In genomic region chr19:60136491-60136890, GRCm38 (mm10) we compare ENCODE assay signal across 27 mouse cellular contexts.
DNase-seq lines count a peak whose midpoint lies in the region; ATAC-seq lines count a peak whose summit lies in the region.
"Had no signal": no experiment of that assay in that cellular context is flagged by ENCODE, and none has a peak within 500 bp of the region (broad histone marks: within the 10 kb centered on the region; RNA-seq: fewer than 3 reads in every experiment).

No protein-coding gene starts in this region.

- no peaks in the 10 kb centered on the region for H3K36me3 ChIP-seq in heart, embryonic 10.5 days
- H3K36me3 ChIP-seq: embryonic facial prominence, embryonic 12.5 days; embryonic facial prominence, embryonic 15.5 days; G1E; hindbrain, embryonic 10.5 days; hindbrain, embryonic 13.5 days had no signal

- intact Hi-C loops in heart, postnatal 14 days (cut with DNase I) = no loop called here

- peaks cover 1% of the 10 kb centered on the region for H3K27me3 ChIP-seq in heart, embryonic 10.5 days (ENCODE audit: insufficient read depth, poor library complexity, severe bottlenecking)
- H3K27me3 ChIP-seq: CH12.LX; embryonic facial prominence, embryonic 15.5 days had no signal

- WGBS in heart, embryonic 10.5 days = 75% methylated on average over 1 of the region's 1 CpGs

- H3K27ac ChIP-seq in heart, embryonic 10.5 days = no peak overlapping the region
- H3K27ac ChIP-seq: embryonic facial prominence, embryonic 12.5 days; embryonic facial prominence, embryonic 15.5 days; hindbrain, embryonic 10.5 days; hindbrain, embryonic 13.5 days had no signal

- H3K4me3 ChIP-seq in heart, embryonic 10.5 days = no peak overlapping the region
- H3K4me3 ChIP-seq: embryonic facial prominence, embryonic 12.5 days; embryonic facial prominence, embryonic 15.5 days; gastrocnemius, adult 2 months; hindbrain, embryonic 10.5 days; hindbrain, embryonic 13.5 days had no signal

- H3K9me3 ChIP-seq in heart, embryonic 10.5 days = no peaks in the 10 kb centered on the region
- H3K9me3 ChIP-seq: embryonic facial prominence, embryonic 12.5 days; embryonic facial prominence, embryonic 15.5 days; G1E; hindbrain, embryonic 10.5 days; hindbrain, embryonic 13.5 days had no signal

- DNase-seq in heart, embryonic 10.5 days (ENCODE audit: low spot score) = peak; percentile 3
- no peak for DNase-seq in heart, postnatal 14 days
- DNase-seq in kidney, adult 8-10 months = peak; percentile 38 to 61
- no peak for DNase-seq in kidney, postnatal 4 days
- peak; percentile 40 to 78 for DNase-seq in kidney, postnatal 36 days
- DNase-seq in kidney, adult 18-20 months = no peak
- DNase-seq: adrenal gland, adult 2 months; adrenal gland, postnatal 14 days; B cell, adult 2 months; cerebellum, adult 11 months; cerebellum, adult 2 months; cerebellum, adult 9-11 months; cerebellum, postnatal 25 days; forebrain, postnatal 0 days; gastrocnemius, adult 2 months; gastrocnemius, postnatal 14 days; heart, adult 18-20 months; heart, postnatal 36 days had no signal

- no peaks in the 10 kb centered on the region for H3K4me1 ChIP-seq in heart, embryonic 10.5 days
- H3K4me1 ChIP-seq: embryonic facial prominence, embryonic 12.5 days; embryonic facial prominence, embryonic 15.5 days; hindbrain, embryonic 10.5 days; hindbrain, embryonic 13.5 days had no signal

- no peak for ATAC-seq in megakaryocyte progenitor cell, adult 5-6 weeks (replicated peaks; ENCODE audit: poor library complexity)
- ATAC-seq: forebrain, embryonic 14.5 days; forebrain, postnatal 0 days; hindbrain, embryonic 16.5 days had no signal

Comparison
In these comparisons a context has a peak if more than half of its experiments do, and no peak if none do; other contexts are left out.
1. DNase-seq: peak in heart, embryonic 10.5 days (single experiment), kidney, adult 8-10 months (2 of 2) and kidney, postnatal 36 days (2 of 2); none in heart, postnatal 14 days (0 of 2), kidney, postnatal 4 days (0 of 2) and kidney, adult 18-20 months (single experiment).